Comparison of ENCODE assay signal across 8 mouse cellular contexts in the genomic region with DNA sequence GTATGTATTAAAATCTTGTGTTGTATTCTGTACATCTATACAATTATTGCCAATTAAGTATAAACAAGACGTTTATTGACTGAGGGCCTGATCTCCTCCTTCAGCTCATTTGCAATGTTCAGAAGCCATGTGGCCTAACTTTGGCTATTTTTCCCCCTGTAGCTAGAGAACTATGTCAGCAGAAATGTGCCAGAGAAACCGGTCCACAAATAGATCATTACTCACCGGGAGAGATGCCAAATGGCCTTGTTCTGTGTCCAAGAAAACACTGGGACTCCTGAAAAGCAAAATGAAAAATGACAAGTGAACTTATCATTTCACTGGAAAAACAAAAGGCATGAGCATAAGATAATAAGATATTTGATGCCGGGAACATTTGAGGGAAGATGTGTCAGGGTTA. TPM values are rescaled to one million over a fixed set of nuclear protein-coding genes. Genes with fewer than 3 reads are reported as not detected.
DNase-seq lines count a peak whose midpoint lies in the region; ATAC-seq and TF ChIP-seq lines count a peak whose summit lies in the region.

No protein-coding gene starts in this region.

- TF ChIP-seq POLR2A in heart, adult 2 months (IDR thresholded peaks at IDR 0.05; ENCODE audit: insufficient read depth, low read depth, low read length), result no peak

- no peak for ATAC-seq in kidney, embryonic 15.5 days (replicated peaks; ENCODE audit: low FRiP score)
- ATAC-seq in midbrain, embryonic 11.5 days (ENCODE audit: low FRiP score), result no peak

- WGBS in kidney, embryonic 15.5 days, result 72% methylated on average over 4 of the region's 4 CpGs
- 18% methylated on average over 4 of the region's 4 CpGs for WGBS in heart, adult 2 months
- WGBS in midbrain, embryonic 11.5 days, result 89% methylated on average over 4 of the region's 4 CpGs

- H3K79me2 ChIP-seq in heart, adult 2 months (replicated peaks; ENCODE audit: control insufficient read depth, insufficient read depth, low read length), result no peaks in the 10 kb centered on the region

- no peak for TF ChIP-seq EP300 in heart, adult 2 months (IDR thresholded peaks at IDR 0.05; ENCODE audit: insufficient read depth, low read depth, low read length)

- no peak overlapping the region for H3K4me2 ChIP-seq in kidney, embryonic 15.5 days
- H3K4me2 ChIP-seq in midbrain, embryonic 11.5 days, result no peak overlapping the region

- H3K4me3 ChIP-seq in kidney, embryonic 15.5 days (replicated peaks), result no peak overlapping the region
- H3K4me3 ChIP-seq in heart, adult 2 months, result no peak overlapping the region
- no peak overlapping the region for H3K4me3 ChIP-seq in midbrain, embryonic 11.5 days (ENCODE audit: low read depth, low read length)

- no peaks in the 10 kb centered on the region for H3K9me3 ChIP-seq in kidney, embryonic 15.5 days (replicated peaks)
- H3K9me3 ChIP-seq in midbrain, embryonic 11.5 days (ENCODE audit: control insufficient read depth, low read length), result no peaks in the 10 kb centered on the region

- H3K9ac ChIP-seq in kidney, embryonic 15.5 days, result no peak overlapping the region
- no peak overlapping the region for H3K9ac ChIP-seq in heart, adult 2 months (ENCODE audit: low read depth, low read length)
- H3K9ac ChIP-seq in midbrain, embryonic 11.5 days (ENCODE audit: low read length), result no peak overlapping the region

- H3K36me3 ChIP-seq in kidney, embryonic 15.5 days, result no peaks in the 10 kb centered on the region
- no peaks in the 10 kb centered on the region; the same call in 1 of the 2 replicates for H3K36me3 ChIP-seq in heart, adult 2 months (ENCODE audit: control insufficient read depth, insufficient read depth, low read length)
- no peaks in the 10 kb centered on the region for H3K36me3 ChIP-seq in midbrain, embryonic 11.5 days (ENCODE audit: control insufficient read depth, insufficient read depth, low read length)

- TF ChIP-seq CTCF in heart, adult 2 months (IDR thresholded peaks at IDR 0.05), result no peak

- no peak overlapping the region for H3K27ac ChIP-seq in kidney, embryonic 15.5 days
- H3K27ac ChIP-seq in heart, adult 2 months, result peak overlapping the region; percentile 23; the same call in 1 of the 2 replicates
- no peak overlapping the region for H3K27ac ChIP-seq in midbrain, embryonic 11.5 days (ENCODE audit: low read depth, low read length)

- intact Hi-C loops in heart, adult 2 months (cut with DNase I), result loop anchor here (5.0 kb wide), 1 partner anchor 36 kb away; no protein-coding TSS in a partner anchor

- peak; percentile 9 for DNase-seq in kidney, adult 11 months
- peak; percentile 71 for DNase-seq in adrenal gland, postnatal 25 days
- peak; percentile 62 to 65 for DNase-seq in heart, adult 2 months
- peak; percentile 43 to 58 for DNase-seq in layer of hippocampus, adult 8-10 months (ENCODE audit: low spot score in 2 of 2)
- DNase-seq in right cerebral cortex, postnatal 10 days (ENCODE audit: low spot score in 2 of 2), result peak; percentile 57 to 70
- DNase-seq in MN1 (ENCODE audit: low spot score), result no peak
- no peak for DNase-seq in midbrain, embryonic 11.5 days (ENCODE audit: low spot score, missing footprints)

- H3K4me1 ChIP-seq in kidney, embryonic 15.5 days, result no peaks in the 10 kb centered on the region
- no peaks in the 10 kb centered on the region for H3K4me1 ChIP-seq in heart, adult 2 months (ENCODE audit: control insufficient read depth, insufficient read depth, low read length)
- H3K4me1 ChIP-seq in midbrain, embryonic 11.5 days (ENCODE audit: control insufficient read depth, insufficient read depth, low read length), result no peaks in the 10 kb centered on the region

- no peaks in the 10 kb centered on the region for H3K27me3 ChIP-seq in kidney, embryonic 15.5 days
- H3K27me3 ChIP-seq in heart, adult 2 months (ENCODE audit: control insufficient read depth, insufficient read depth, low read length), result no peaks in the 10 kb centered on the region
- H3K27me3 ChIP-seq in midbrain, embryonic 11.5 days (ENCODE audit: control insufficient read depth, insufficient read depth, low read length), result no peaks in the 10 kb centered on the region

RNA-seq across cellular contexts. Expression of gene Plppr1, which starts 13.8 kb away (rescaled TPM):
- polyA plus RNA-seq in kidney, embryonic 15.5 days (2015; fragmentation: Nextera tagmentation; extraction: Ambion mirVana), result 5.0 and 5.6 TPM in 2 replicates
- total RNA-seq in adrenal gland, postnatal 25 days (2021), result 0.15 TPM in 1 of 2 replicates, not detected in the other
- total RNA-seq in heart, adult 2 months (2021), result under 1 TPM in 1 of 2 experiments, not detected in 1; 0.05 TPM
- polyA plus RNA-seq in heart, adult 2 months (2012; rRNA removed), result not detected in 2 replicates
- total RNA-seq in layer of hippocampus, adult 8-10 months (2022), result 1 to 10 TPM; 6.3 to 7.8 (median 7.3) TPM
- polyA plus RNA-seq in midbrain, embryonic 11.5 days (2014; fragmentation: Nextera tagmentation; extraction: Ambion mirVana), result 11.5 and 12.7 TPM in 2 replicates

Comparison
In these comparisons a context has a peak if more than half of its experiments do, and no peak if none do; other contexts are left out.
1. DNase-seq: peak in kidney, adult 11 months (single experiment), adrenal gland, postnatal 25 days (single experiment), heart, adult 2 months (2 of 2), layer of hippocampus, adult 8-10 months (2 of 2) and right cerebral cortex, postnatal 10 days (2 of 2); none in MN1 (single experiment) and midbrain, embryonic 11.5 days (single experiment).